Mouse (Mus musculus) CH12.LX (cell line): ENCODE results near the gene Ebf1. TPM values are rescaled to one million over a fixed set of nuclear protein-coding genes. Genes with fewer than 3 reads are reported as not detected.

Experiments
- DNase-seq: peaks from one replicate; pipeline ENCODE4 v3.0.0-alpha.2; 2013; ENCODE audit errors: extremely low read depth
- H3K27ac ChIP-seq: 2 replicates; pipeline ENCODE4 v1.5.1; 2012; ENCODE audit warnings: low read depth, mild to moderate bottlenecking, control low read depth, moderate library complexity; ENCODE audit not compliant: insufficient read depth
- H3K27me3 ChIP-seq: replicated peaks from 2 replicates; pipeline ENCODE3; 2012; ENCODE audit warnings: inconsistent platforms
- H3K36me3 ChIP-seq, 2 experiments: replicated peaks in 1 of 2; 2 replicates each; pipeline versions ENCODE3 to v1.6.1; 2012; ENCODE audit warnings: inconsistent platforms in 1 of 2, low read length in 1 of 2, mild to moderate bottlenecking in 1 of 2, mixed read lengths in 1 of 2, moderate library complexity in 1 of 2; ENCODE audit not compliant: control insufficient read depth in 1 of 2, insufficient read depth in 1 of 2
- H3K4me1 ChIP-seq, 2 experiments: 2 replicates each; pipeline ENCODE4 v1.6.1; 2012; ENCODE audit warnings: inconsistent platforms in 1 of 2, moderate library complexity in 1 of 2; ENCODE audit not compliant: insufficient read depth in 2 of 2, control insufficient read depth in 1 of 2
- H3K4me2 ChIP-seq: 2 replicates; pipeline ENCODE4 v1.6.1; 2012; ENCODE audit warnings: low read depth, mild to moderate bottlenecking, control low read depth; ENCODE audit not compliant: poor library complexity, insufficient read depth, severe bottlenecking
- H3K4me3 ChIP-seq, 3 experiments: fragments of 150-350 bp in 1 of 3; sonication (generic) in 1 of 3; replicated peaks in 1 of 3; 2 replicates each; pipeline versions ENCODE3 to v1.5.1; 2011 to 2012; ENCODE audit warnings: low read depth in 2 of 3, low read length in 2 of 3, mild to moderate bottlenecking in 2 of 3, moderate library complexity in 2 of 3, control low read depth in 1 of 3, improper control_type of control experiment in 1 of 3, inconsistent platforms in 1 of 3, mixed read lengths in 1 of 3; ENCODE audit not compliant: poor library complexity in 1 of 3
- H3K79me2 ChIP-seq: replicated peaks from 2 replicates; pipeline ENCODE4 v1.6.1; 2012; ENCODE audit warnings: mild to moderate bottlenecking, moderate library complexity; ENCODE audit not compliant: control insufficient read depth, poor library complexity, insufficient read depth, severe bottlenecking; ENCODE audit errors: extremely low read depth
- H3K9ac ChIP-seq: 2 replicates; pipeline ENCODE4 v1.6.1; 2012; ENCODE audit warnings: low read depth, mild to moderate bottlenecking, control low read depth, moderate library complexity; ENCODE audit not compliant: insufficient read depth
- H3K9me3 ChIP-seq: replicated peaks from 2 replicates; pipeline ENCODE3; 2012; ENCODE audit warnings: low read length, inconsistent platforms, mixed read lengths
- BHLHE40 ChIP-seq: IDR thresholded peaks from 2 replicates; pipeline ENCODE4 v1.6.1; 2011; ENCODE audit warnings: mild to moderate bottlenecking, low read depth, low read length, improper control_type of control experiment
- CHD1 ChIP-seq: IDR thresholded peaks from 2 replicates; pipeline ENCODE4 v1.6.1; 2012; ENCODE audit warnings: low read depth, low read length, improper control_type of control experiment, inconsistent platforms
- ETS1 ChIP-seq: conservative IDR thresholded peaks from 2 replicates; pipeline ENCODE4 v1.6.1; 2012; ENCODE audit warnings: low read depth, mild to moderate bottlenecking, inconsistent platforms, low read length, improper control_type of control experiment, moderate library complexity
- GABPA ChIP-seq: IDR thresholded peaks from 2 replicates; pipeline ENCODE4 v1.6.1; 2012; ENCODE audit warnings: low read depth, low read length, improper control_type of control experiment, inconsistent platforms; ENCODE audit not compliant: insufficient replicate concordance
- HCFC1 ChIP-seq: IDR thresholded peaks from 2 replicates; pipeline ENCODE4 v1.6.1; 2012; ENCODE audit warnings: low read depth, mild to moderate bottlenecking, inconsistent platforms, low read length, improper control_type of control experiment
- KAT2A ChIP-seq: IDR thresholded peaks from 2 replicates; pipeline ENCODE4 v1.6.1; 2012; ENCODE audit warnings: low read length, improper control_type of control experiment, inconsistent platforms; ENCODE audit not compliant: insufficient replicate concordance
- MAFK ChIP-seq: IDR thresholded peaks from 2 replicates; pipeline ENCODE4 v1.6.1; 2011; ENCODE audit warnings: low read length, improper control_type of control experiment; ENCODE audit not compliant: insufficient replicate concordance
- MYC ChIP-seq: IDR thresholded peaks from 2 replicates; pipeline ENCODE4 v1.6.1; 2011; ENCODE audit warnings: low read depth, mild to moderate bottlenecking, improper control_type of control experiment, low read length
- NRF1 ChIP-seq: IDR thresholded peaks from 2 replicates; pipeline ENCODE4 v1.6.1; 2014; ENCODE audit warnings: low read depth, mild to moderate bottlenecking, inconsistent platforms, low read length, improper control_type of control experiment, moderate library complexity
- POLR2AphosphoS2 ChIP-seq: IDR thresholded peaks from 2 replicates; pipeline ENCODE4 v1.6.1; 2011; ENCODE audit warnings: low read depth, low read length, improper control_type of control experiment
- RAD21 ChIP-seq: IDR thresholded peaks from 2 replicates; pipeline ENCODE4 v1.6.1; 2011; ENCODE audit warnings: low read depth, mild to moderate bottlenecking, low read length, improper control_type of control experiment, moderate library complexity
- SMC3 ChIP-seq: IDR thresholded peaks from 2 replicates; pipeline ENCODE4 v1.6.1; 2011; ENCODE audit warnings: low read depth, low read length, improper control_type of control experiment
- TCF12 ChIP-seq: IDR thresholded peaks from 2 replicates; pipeline ENCODE4 v1.6.1; 2014; ENCODE audit warnings: low read depth, mild to moderate bottlenecking, inconsistent platforms, low read length, improper control_type of control experiment
- ZC3H11A ChIP-seq: IDR thresholded peaks from 2 replicates; pipeline ENCODE4 v1.6.1; 2012; ENCODE audit warnings: low read depth, mild to moderate bottlenecking, inconsistent platforms, low read length, improper control_type of control experiment
- ZMIZ1 ChIP-seq: IDR thresholded peaks from 2 replicates; pipeline ENCODE4 v1.6.1; 2012; ENCODE audit warnings: low read depth, mild to moderate bottlenecking, inconsistent platforms, low read length, improper control_type of control experiment
- ZNF384 ChIP-seq: IDR thresholded peaks from 2 replicates; pipeline ENCODE4 v1.6.1; 2012; ENCODE audit warnings: low read depth, low read length, improper control_type of control experiment, inconsistent platforms
- dilution Hi-C: fragments of 300-500 bp; cut with MboI; formaldehyde crosslinking; loops from 2 replicates; pipeline ENCODE4 v1.14.3; 2020; ENCODE audit warnings: low sequenced_read_pairs; ENCODE audit not compliant: extremely low pct_unique_long_range_greater_than_20kb, extremely low pct_ligation_motif_present
- in situ Hi-C: fragments of 300-500 bp; cut with MboI; formaldehyde crosslinking; loops from 3 replicates; pipeline ENCODE4 v1.14.3; 2019; ENCODE audit warnings: low sequenced_read_pairs, low pct_ligation_motif_present, low pct_unique_long_range_greater_than_20kb, mixed read lengths
- polyA plus RNA-seq: library from polyadenylated mRNA; unstranded; fragments of >175 nt; gene quantifications from 2 replicates; pipeline ENCODE4 v1.2.1, GENCODE M21; 2012; ENCODE audit warnings: low read depth; ENCODE audit not compliant: insufficient read length
- total RNA-seq, 2 experiments: library from RNA; depleted of rRNA; stranded (reverse); fragments of 300-350 nt in 1 of 2; fragments of >200 nt in 1 of 2; gene quantifications; 2 replicates each; pipeline ENCODE4 v1.2.3; 2012 to 2014

Ebf1 gene
- total and polyA plus RNA-seq, 3 experiments, result 37.8 to 60.7 (median 42.8) TPM

DNA sequence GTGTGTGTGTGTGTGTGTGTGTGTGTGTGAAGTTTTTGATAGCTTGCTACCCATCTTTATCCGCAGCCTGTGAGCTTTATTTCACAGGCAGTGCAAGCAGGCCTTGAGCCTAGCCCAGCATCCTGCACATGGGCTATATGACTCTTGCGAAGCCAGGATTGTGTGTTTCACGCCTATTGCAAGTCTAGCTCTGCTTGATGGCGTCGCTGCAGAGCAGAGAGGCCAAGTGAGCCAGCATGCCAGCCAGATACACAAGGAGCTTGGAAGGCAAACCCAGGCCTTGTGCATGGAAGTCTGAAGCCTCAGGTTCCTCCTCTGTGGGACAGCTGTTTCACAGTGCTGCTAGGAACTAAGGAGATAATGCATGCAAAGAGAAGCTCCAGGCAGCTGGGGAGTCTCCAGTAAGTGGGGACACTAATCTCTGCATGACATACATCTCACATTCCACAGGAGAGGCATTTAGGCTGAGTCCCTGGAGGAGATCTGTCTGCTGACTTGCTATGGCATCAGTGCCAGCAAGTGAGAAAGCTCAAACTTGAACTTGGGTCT, 359.2 kb downstream of the Ebf1 start:
- dilution Hi-C loops, result no loop called here
- in situ Hi-C loops, result no loop called here
- no peak overlapping the region for H3K4me2 ChIP-seq
- TF ChIP-seq ETS1 (no peak), MYC (no peak), HCFC1 (no peak), KAT2A (no peak), ZC3H11A (no peak), BHLHE40 (no peak), ZNF384 (no peak), ZMIZ1 (no peak), POLR2AphosphoS2 (no peak), NRF1 (no peak)
- no peaks in the 10 kb centered on the region for H3K27me3 ChIP-seq
- no peaks in the 10 kb centered on the region for H3K79me2 ChIP-seq
- no peak for DNase-seq
- H3K36me3 ChIP-seq, result peaks cover 37 to 85% of the 10 kb centered on the region in 2 experiments
- H3K4me3 ChIP-seq, result no peak overlapping the region
- H3K9ac ChIP-seq, result no peak overlapping the region
- no peak overlapping the region for H3K27ac ChIP-seq
- H3K9me3 ChIP-seq, result no peaks in the 10 kb centered on the region
- peaks cover 0 to 27% of the 10 kb centered on the region in 2 experiments; a peak in 2 of 4 replicates for H3K4me1 ChIP-seq

DNA sequence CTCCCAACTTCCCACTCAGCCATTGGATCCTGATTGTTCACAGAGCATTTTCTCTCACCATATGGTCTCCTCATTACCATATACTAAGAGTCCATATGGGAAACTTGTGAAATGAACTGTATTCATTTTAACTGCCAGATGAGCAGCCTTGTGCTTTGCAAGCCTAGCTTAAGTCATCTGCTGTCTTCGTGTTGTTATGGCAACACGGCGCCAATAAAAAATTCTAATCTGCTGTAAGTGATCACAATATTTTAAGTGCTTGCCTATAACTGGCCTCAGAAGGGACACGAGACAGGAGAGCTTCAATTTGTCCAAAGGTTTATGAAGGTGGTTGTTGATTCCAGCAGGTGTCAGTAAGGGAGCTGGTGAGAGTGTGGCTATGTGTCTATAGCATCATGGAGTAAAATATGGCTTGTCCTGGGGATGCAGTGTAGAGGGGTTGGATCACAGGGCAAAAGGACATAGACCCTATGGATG, 360.8 kb downstream of the Ebf1 start:
- in situ Hi-C loops (no loop called here), dilution Hi-C loops (no loop called here)
- no peak overlapping the region for H3K4me3 ChIP-seq
- no peaks in the 10 kb centered on the region for H3K79me2 ChIP-seq
- no peak for TF ChIP-seq GABPA
- no peak for TF ChIP-seq TCF12
- TF ChIP-seq SMC3, result no peak
- no peak for TF ChIP-seq CHD1
- no peak for TF ChIP-seq ETS1
- no peak for TF ChIP-seq BHLHE40
- no peak for TF ChIP-seq MAFK
- TF ChIP-seq RAD21, result no peak
- peaks cover 0 to 17% of the 10 kb centered on the region in 2 experiments; a peak in 2 of 4 replicates for H3K4me1 ChIP-seq
- peaks cover 43 to 93% of the 10 kb centered on the region in 2 experiments for H3K36me3 ChIP-seq
- H3K9me3 ChIP-seq, result no peaks in the 10 kb centered on the region
- H3K27ac ChIP-seq, result no peak overlapping the region
- no peaks in the 10 kb centered on the region for H3K27me3 ChIP-seq
- DNase-seq, result no peak
- no peak overlapping the region for H3K4me2 ChIP-seq
- H3K9ac ChIP-seq, result no peak overlapping the region
